Mouse (Mus musculus): ENCODE results near the gene Gm20219. TPM values are rescaled to one million over a fixed set of nuclear protein-coding genes. Genes with fewer than 3 reads are reported as not detected.

Gm20219 gene
- polyA plus RNA-seq, 1 experiment from 2014 or later = 5.4 TPM

DNA sequence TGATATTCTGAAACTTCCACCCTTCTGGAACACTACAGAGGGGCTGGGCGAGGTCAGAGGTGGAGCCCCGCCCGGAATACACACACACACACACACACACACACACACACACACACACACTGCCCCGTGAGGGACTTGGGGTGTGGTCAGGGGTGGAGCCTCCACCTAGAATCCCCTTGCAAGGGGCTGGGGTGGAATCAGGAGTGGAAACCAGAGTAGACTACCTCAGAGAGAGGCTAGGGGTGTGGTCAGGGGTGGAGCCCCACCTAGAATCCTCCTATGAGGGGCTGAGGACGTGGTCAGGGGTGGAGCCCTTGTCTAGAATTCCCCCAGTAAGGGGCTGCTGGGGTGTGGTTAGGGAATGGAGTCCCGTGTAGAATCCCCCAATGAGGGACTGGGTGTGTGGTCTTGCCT lies 13.6 kb downstream of the Gm20219 start:
- Histone ChIP-seq H3K4me1 (peaks cover 6% of the 10 kb centered on the region; the same call in 1 of the 2 replicates), H3K9me3 (no peaks in the 10 kb centered on the region), H3K36me3 (no peaks in the 10 kb centered on the region), H3K27me3 (no peaks in the 10 kb centered on the region), H3K4me2 (no peak overlapping the region), H3K9ac (no peak overlapping the region), H3K4me3 (no peak overlapping the region), H3K27ac (no peak overlapping the region)
- ATAC-seq (ENCODE audit: insufficient number of reproducible peaks, insufficient read depth, low FRiP score, low TSS enrichment, low read depth) = peak; percentile 66; the same call in 1 of the 2 replicates
- 31% methylated on average over 6 of the region's 6 CpGs for WGBS

DNA sequence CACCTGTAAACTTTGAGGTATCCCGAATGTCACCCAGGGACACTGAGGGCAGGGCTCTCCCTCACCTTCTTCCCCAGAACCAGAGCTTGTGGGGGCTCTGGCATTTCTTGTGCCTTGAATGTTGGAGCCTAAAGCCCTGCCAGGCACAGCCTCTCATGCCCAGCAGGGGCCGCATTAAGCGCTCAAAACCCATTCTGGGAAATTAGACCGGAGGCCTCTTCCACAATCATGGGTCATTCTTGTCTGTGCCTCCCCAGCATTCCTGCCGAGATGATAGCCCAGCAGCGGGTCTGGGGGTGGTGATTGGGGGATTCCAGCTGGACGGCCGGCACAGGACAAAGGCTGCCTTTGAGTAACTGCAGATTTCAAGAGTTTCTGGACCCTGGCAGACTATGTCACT lies 16.3 kb downstream of the Gm20219 start:
- Histone ChIP-seq H3K4me3 (no peak overlapping the region), H3K9me3 (no peaks in the 10 kb centered on the region), H3K27ac (no peak overlapping the region), H3K36me3 (no peaks in the 10 kb centered on the region), H3K4me1 (peaks cover 6% of the 10 kb centered on the region; the same call in 1 of the 2 replicates), H3K9ac (no peak overlapping the region), H3K27me3 (no peaks in the 10 kb centered on the region), H3K4me2 (no peak overlapping the region)
- 18% methylated on average over 8 of the region's 8 CpGs for WGBS
- no peak for ATAC-seq (ENCODE audit: insufficient number of reproducible peaks, insufficient read depth, low FRiP score, low TSS enrichment, low read depth)

DNA sequence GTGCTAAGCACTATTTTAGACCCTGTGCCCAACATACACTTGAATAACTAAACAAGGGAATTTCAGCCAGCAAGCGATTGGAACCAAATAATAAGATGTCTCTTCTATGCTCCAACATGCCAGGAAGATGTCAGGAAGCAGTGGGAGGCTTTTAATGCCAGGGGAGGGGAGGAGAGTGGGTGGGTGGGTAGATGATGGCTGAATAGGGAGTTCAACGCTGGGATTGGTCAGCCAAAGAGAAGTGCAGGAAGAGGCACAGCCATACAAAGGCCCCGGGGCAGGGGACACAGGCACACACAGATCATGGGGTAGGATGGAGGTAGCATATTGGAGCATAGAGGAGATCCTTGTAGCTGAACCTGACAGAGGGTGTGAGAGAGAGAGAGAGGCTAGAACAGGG lies 17.3 kb downstream of the Gm20219 start:
- Histone ChIP-seq H3K9me3 (no peaks in the 10 kb centered on the region), H3K4me1 (peaks cover 6% of the 10 kb centered on the region; the same call in 1 of the 2 replicates)
- ATAC-seq (ENCODE audit: insufficient number of reproducible peaks, insufficient read depth, low FRiP score, low TSS enrichment, low read depth) = no peak

DNA sequence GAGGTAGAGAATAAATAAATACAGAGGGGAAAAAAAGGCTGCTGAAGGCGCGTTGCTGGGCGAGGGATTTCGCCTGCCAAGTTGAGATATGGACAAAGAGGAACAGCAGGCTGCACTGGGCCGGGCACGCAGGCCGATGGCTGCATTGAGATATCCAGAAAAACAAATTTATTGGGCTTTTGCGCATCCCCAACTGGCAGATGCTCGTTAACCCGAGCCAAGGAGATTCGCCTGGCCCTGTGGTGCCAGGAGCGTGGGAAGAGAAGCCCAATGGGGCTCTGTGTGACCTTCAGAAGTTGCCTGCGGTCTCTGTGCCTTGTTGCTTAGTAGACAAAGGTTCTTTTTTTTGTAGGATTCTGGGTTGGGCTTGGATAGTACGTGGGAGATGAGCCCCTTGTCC lies 18.0 kb downstream of the Gm20219 start:
- no peak for ATAC-seq (ENCODE audit: insufficient number of reproducible peaks, insufficient read depth, low FRiP score, low TSS enrichment, low read depth)
- Histone ChIP-seq H3K27me3 (no peaks in the 10 kb centered on the region), H3K36me3 (no peaks in the 10 kb centered on the region), H3K4me2 (no peak overlapping the region), H3K9me3 (no peaks in the 10 kb centered on the region), H3K4me1 (peaks cover 6% of the 10 kb centered on the region; the same call in 1 of the 2 replicates), H3K27ac (no peak overlapping the region), H3K4me3 (no peak overlapping the region), H3K9ac (no peak overlapping the region)
- WGBS = 71% methylated on average over 14 of the region's 14 CpGs

More for the DNA sequence above, 17.3 kb downstream of the Gm20219 start:
- Histone ChIP-seq H3K36me3 (no peaks in the 10 kb centered on the region), H3K4me2 (no peak overlapping the region), H3K27ac (no peak overlapping the region), H3K4me3 (no peak overlapping the region), H3K27me3 (no peaks in the 10 kb centered on the region), H3K9ac (no peak overlapping the region)
- WGBS = 67% methylated on average over 3 of the region's 3 CpGs

DNA sequence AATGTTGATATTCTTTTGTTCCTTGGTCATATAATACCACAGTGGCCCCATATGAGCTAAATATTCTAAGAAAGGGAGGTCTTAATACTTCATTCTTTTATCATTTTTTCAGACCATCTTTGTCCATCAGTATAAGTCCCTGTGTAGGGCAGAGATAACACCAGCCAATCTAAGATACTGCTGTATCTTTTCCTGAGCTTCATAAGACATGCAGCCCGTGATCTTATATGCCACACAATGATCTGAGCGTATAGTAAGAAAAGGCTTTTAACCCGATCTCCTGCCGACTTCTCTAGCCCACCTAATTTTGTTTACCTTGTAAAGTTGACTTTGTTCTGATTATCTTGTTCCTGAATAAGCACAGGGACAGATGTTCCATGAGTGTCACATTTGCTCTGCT lies 29.2 kb downstream of the Gm20219 start:
- no peaks in the 10 kb centered on the region for H3K4me1 ChIP-seq
- no peak overlapping the region for H3K4me2 ChIP-seq
- no peaks in the 10 kb centered on the region for H3K9me3 ChIP-seq
- no peak for ATAC-seq (ENCODE audit: insufficient number of reproducible peaks, insufficient read depth, low FRiP score, low TSS enrichment, low read depth)
- no peak overlapping the region for H3K9ac ChIP-seq
- H3K27ac ChIP-seq = no peak overlapping the region
- no peaks in the 10 kb centered on the region; the same call in 1 of the 2 replicates for H3K27me3 ChIP-seq
- H3K4me3 ChIP-seq = no peak overlapping the region
- H3K36me3 ChIP-seq = no peaks in the 10 kb centered on the region
- WGBS = 74% methylated on average over 4 of the region's 4 CpGs

DNA sequence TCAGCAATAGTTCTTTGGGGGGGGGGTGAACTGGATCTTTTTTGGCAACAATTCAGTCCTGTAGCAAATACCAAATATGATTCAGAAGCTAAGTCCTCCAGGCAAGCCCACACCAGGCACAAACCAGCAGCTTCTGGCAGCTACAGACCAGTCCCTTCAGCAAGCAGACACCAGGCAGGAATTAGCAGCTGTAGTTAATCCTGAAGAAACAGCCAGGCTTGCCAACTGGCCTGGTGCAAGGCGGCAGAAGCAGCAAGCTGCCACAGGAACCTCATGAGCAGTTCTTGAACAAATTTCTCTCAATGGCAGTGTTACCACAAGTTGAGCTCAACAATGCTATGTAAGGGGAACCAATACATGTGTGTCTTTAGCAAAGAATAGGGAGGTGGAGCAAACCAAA lies 31.4 kb downstream of the Gm20219 start:
- no peak for ATAC-seq (ENCODE audit: insufficient number of reproducible peaks, insufficient read depth, low FRiP score, low TSS enrichment, low read depth)
- H3K36me3 ChIP-seq = no peaks in the 10 kb centered on the region
- H3K27me3 ChIP-seq = no peaks in the 10 kb centered on the region; the same call in 1 of the 2 replicates
- no peaks in the 10 kb centered on the region for H3K9me3 ChIP-seq
- no peaks in the 10 kb centered on the region for H3K4me1 ChIP-seq
- H3K4me3 ChIP-seq = no peak overlapping the region
- no peak overlapping the region for H3K27ac ChIP-seq
- 52% methylated on average over 1 of the region's 1 CpGs for WGBS
- no peak overlapping the region for H3K9ac ChIP-seq
- H3K4me2 ChIP-seq = no peak overlapping the region

DNA sequence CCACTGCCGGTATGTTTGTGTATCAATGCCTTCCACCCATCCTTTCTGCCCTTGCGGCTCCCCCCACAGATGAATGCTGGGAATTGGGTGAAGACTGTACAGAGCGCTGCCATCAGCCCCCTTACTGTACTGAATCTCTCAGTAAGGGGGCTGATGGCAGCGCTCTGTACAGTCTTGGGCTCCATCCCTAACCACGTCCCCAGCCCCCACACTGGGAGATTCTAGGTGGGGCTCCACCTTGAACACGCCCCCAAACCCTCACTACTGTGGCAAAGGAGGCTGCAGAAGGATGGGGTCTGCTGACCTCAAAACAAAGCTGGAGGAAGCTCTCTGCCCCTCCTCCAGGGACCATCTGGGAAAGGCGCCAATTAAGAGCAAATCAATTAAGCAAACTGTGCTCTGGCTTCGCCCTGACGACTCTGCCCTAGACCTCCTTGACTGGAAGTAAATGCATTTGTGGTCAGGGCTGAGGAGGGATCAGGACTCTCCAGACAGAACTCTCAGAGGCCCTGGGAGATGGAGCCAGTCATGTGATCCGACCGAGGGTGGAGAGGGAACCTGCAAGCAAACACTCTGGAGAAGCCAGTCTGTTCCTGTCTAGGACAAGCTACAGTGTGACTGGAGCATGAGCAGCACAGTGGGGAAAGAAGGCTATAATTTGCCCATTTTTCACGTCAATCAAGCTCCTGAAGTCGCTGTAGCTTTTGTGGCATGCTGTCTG lies 38.3 kb downstream of the Gm20219 start:
- Histone ChIP-seq H3K4me2 (peak overlapping the region; percentile 41), H3K9me3 (0 out of 2 replicates have a peak, but pooled peaks cover 3% of the 10 kb centered on the region), H3K36me3 (no peaks in the 10 kb centered on the region), H3K4me1 (peaks cover 28% of the 10 kb centered on the region), H3K4me3 (peak overlapping the region; percentile 6; the same call in 1 of the 2 replicates), H3K27me3 (peaks cover 50% of the 10 kb centered on the region), H3K27ac (peak overlapping the region; percentile 62), H3K9ac (peak overlapping the region; percentile 41; the same call in 1 of the 2 replicates)
- peak; percentile 74 for ATAC-seq (ENCODE audit: insufficient number of reproducible peaks, insufficient read depth, low FRiP score, low TSS enrichment, low read depth)
- 8% methylated on average over 13 of the region's 13 CpGs for WGBS

DNA sequence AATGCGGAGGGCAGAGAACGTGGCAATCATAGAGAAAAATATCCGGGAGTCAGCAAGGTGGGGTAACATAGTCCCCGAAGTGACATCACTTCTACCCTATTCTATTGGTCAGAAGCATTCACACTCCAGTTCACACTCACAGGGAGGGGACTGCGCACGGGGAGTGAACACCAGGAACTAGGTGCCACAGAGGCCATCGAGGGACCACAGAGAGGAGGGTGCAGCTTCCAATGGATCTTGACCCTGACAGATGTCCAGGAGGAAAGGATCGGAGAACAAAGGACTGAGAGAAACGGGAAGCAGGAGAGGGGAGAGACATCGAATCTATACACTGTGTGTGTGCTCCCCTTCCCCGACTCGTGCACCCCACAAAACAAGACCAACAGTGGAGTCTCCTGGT lies 39.3 kb downstream of the Gm20219 start:
- WGBS = 42% methylated on average over 12 of the region's 12 CpGs

DNA sequence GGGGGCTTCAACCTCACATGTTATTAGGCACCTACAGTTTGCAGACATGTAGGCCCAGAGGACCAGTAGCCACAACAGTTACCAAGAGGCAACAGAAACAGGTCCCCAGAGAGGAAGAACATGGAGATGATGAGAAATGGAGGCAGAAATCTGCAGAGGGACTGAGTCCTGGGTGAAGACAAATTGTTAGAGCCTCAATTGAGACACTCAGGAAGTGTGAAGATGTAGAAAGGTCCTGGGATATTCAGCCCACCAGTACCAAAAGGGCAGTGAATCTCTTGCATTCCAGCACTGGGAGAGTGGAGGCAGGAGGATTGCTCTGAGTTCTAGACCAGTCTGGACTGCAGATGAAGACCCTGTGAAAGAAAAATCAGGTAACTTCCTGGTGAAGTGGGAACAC lies 39.9 kb downstream of the Gm20219 start:
- Histone ChIP-seq H3K9ac (no peak overlapping the region), H3K9me3 (0 out of 2 replicates have a peak, but pooled peaks cover 3% of the 10 kb centered on the region), H3K27ac (no peak overlapping the region), H3K36me3 (no peaks in the 10 kb centered on the region), H3K4me3 (no peak overlapping the region), H3K4me1 (peaks cover 42% of the 10 kb centered on the region), H3K27me3 (peaks cover 65% of the 10 kb centered on the region), H3K4me2 (no peak overlapping the region)
- no peak for ATAC-seq (ENCODE audit: insufficient number of reproducible peaks, insufficient read depth, low FRiP score, low TSS enrichment, low read depth)

More for the DNA sequence above, 39.3 kb downstream of the Gm20219 start:
- ATAC-seq (ENCODE audit: insufficient number of reproducible peaks, insufficient read depth, low FRiP score, low TSS enrichment, low read depth) = no peak
- Histone ChIP-seq H3K4me3 (no peak overlapping the region), H3K4me2 (no peak overlapping the region), H3K9ac (no peak overlapping the region), H3K27me3 (peaks cover 59% of the 10 kb centered on the region), H3K36me3 (no peaks in the 10 kb centered on the region), H3K4me1 (peaks cover 37% of the 10 kb centered on the region), H3K27ac (no peak overlapping the region), H3K9me3 (0 out of 2 replicates have a peak, but pooled peaks cover 3% of the 10 kb centered on the region)

DNA sequence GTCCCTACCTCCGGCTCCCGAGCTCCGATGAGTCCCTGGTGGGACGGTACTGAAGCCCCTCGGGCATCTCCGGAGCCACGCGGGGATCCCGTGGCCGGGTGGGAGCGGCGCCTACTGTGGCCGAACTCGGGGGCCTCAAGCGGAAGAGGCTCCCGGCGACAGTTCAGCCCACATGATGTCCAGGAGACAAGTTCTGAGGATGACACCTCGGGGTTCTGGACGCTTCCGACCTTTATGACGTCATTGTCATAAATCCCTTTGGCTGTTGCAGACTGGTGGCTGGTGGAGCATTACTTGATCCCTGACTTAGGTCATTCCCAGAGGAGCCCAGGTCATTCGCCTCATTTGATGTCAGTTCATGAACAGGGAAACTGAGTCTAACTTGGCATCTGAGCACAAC lies 41.9 kb downstream of the Gm20219 start, which contains the start of gene Znrf4:
Gene Znrf4 (minus strand): TSS at position 122 of the 400 bp plus-strand sequence.
- no peak for ATAC-seq (ENCODE audit: insufficient number of reproducible peaks, insufficient read depth, low FRiP score, low TSS enrichment, low read depth)
- H3K27ac ChIP-seq = no peak within 1 kb of the TSS
- H3K4me3 ChIP-seq = peak within 1 kb of the TSS; percentile 35
- peak within 1 kb of the TSS; percentile 54 for H3K4me2 ChIP-seq
- 0 out of 2 replicates have a peak, but pooled peaks cover 3% of the 10 kb centered on the region for H3K9me3 ChIP-seq
- peak within 1 kb of the TSS; percentile 46 for H3K9ac ChIP-seq
- no peaks in the 10 kb centered on the region for H3K36me3 ChIP-seq
- WGBS = 65% methylated on average over 22 of the region's 22 CpGs
- peaks cover 42% of the 10 kb centered on the region for H3K4me1 ChIP-seq
- H3K27me3 ChIP-seq = peaks cover 74% of the 10 kb centered on the region

DNA sequence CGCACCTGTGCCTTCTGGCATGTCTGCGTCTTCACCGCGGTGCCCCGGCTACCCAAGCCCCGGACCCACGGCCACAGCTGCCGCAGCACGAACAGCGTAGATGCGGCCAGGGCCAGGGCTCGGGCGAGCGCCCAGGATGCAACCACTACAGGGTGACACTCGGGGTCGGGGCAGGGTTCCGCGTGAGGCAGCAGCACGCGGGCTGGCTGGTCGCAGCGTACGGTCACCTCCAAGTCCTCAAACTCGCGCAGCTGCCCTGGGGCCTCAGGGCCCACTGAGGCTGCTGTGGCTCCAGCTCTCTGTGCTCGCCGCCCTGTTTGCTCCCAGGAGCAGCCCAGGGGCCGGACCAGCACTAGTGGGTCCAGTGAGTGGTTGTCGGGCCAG lies 42.5 kb downstream of the Gm20219 start:
- Histone ChIP-seq H3K27me3 (peaks cover 74% of the 10 kb centered on the region), H3K36me3 (no peaks in the 10 kb centered on the region), H3K9ac (peak overlapping the region; percentile 46; the same call in 1 of the 2 replicates), H3K4me1 (peaks cover 45% of the 10 kb centered on the region), H3K9me3 (0 out of 2 replicates have a peak, but pooled peaks cover 2% of the 10 kb centered on the region), H3K4me3 (peak overlapping the region; percentile 35), H3K27ac (no peak overlapping the region), H3K4me2 (peak overlapping the region; percentile 54)
- WGBS = 23% methylated on average over 29 of the region's 29 CpGs
- no peak for ATAC-seq (ENCODE audit: insufficient number of reproducible peaks, insufficient read depth, low FRiP score, low TSS enrichment, low read depth)

Measured in embryonic facial prominence, embryonic 13.5 days (tissue).